Mouse (Mus musculus) olfactory bulb, adult 2 months (tissue): ENCODE results near the gene Col23a1.

ENCODE experiments used
- CTCF ChIP-seq: fragments of 200-500 bp; IDR thresholded peaks from 2 replicates; pipeline ENCODE4 v1.5.1; 2012; ENCODE audit warnings: low read depth, mild to moderate bottlenecking, low read length, moderate library complexity; ENCODE audit not compliant: insufficient read depth
- POLR2A ChIP-seq: fragments of 200-500 bp; IDR thresholded peaks from 2 replicates; pipeline ENCODE4 v1.6.1; 2012; ENCODE audit warnings: mild to moderate bottlenecking, low read depth, low read length, moderate library complexity; ENCODE audit not compliant: insufficient read depth

DNA sequence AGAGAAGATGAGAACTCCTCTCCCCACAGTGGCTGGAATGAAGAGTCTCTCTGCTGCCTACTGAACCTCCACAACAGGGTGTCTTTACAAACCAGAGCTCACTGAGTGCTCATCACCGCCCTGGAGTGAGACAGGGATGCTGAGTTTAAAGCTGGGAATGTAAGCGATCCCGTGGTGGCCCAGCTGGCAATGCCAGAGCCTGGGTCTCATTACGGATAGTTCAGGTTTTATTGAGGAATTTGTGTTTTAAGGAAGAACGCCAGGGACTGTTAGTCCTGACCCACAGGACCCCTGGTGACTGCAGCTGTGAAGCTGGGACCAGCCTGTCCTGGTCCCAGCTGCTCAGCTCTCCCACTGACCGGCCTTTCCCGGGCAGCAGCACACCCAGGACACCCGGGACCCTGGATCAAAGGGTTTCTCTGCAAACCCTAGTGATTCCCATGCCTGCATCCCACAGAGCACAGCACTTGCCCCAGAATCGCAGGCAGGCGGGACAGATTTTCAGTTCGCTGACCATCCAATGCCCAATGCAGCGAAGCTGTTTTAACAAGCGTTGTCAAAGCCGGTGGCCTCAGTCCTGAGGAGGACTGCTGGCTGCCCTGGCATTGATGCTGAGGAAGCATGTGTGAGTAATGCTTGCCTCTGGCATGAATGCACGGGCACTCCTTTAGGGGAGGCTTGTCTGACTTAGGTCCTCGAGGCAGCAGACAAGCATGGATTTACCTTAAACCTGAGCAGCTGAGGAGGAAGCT is 139.9 kb downstream of the Col23a1 start:
- no peak for TF ChIP-seq CTCF
- TF ChIP-seq POLR2A, result no peak
